Mouse (Mus musculus): ENCODE results near the gene Stat2. TPM values are rescaled to one million over a fixed set of nuclear protein-coding genes. Genes with fewer than 3 reads are reported as not detected.

The Stat2 gene
- total RNA-seq, 2 experiments from 2014 or later = 8.3 to 11.3 TPM

GRCm38 (mm10) chr10:128340257-128340656, 69.9 kb downstream of the Stat2 start:
- no peak for DNase-seq

Other genes with a start within 250 kb of the Stat2 start
- gene Naca, start 235.0 kb upstream of the Stat2 start, total RNA-seq (2021) = 100 to 1,000 TPM; 462 to 532 TPM
- gene Ptges3, start 211.6 kb upstream of the Stat2 start, total RNA-seq (2021) = 100 to 1,000 TPM; 104 to 110 TPM
- gene Atp5b, start 187.3 kb upstream of the Stat2 start, total RNA-seq (2021) = 1,000 to 10,000 TPM; 8,639 to 9,190 TPM
- 10 to 100 TPM; 19.0 to 20.3 TPM for gene Baz2a, start 179.0 kb upstream of the Stat2 start, total RNA-seq (2021)
- gene Rbms2, start 90.3 kb upstream of the Stat2 start, total RNA-seq (2021) = 100 to 1,000 TPM in 1 of 2 experiments, 10 to 100 TPM in 1; 78.1 to 100 TPM
- 1 to 10 TPM in 1 of 2 experiments, under 1 TPM in 1; 0.25 to 1.4 TPM for gene Gls2, start 76.1 kb upstream of the Stat2 start, total RNA-seq (2021)
- 10 to 100 TPM; 37.9 to 45.9 TPM for gene Spryd4, start 58.8 kb upstream of the Stat2 start, total RNA-seq (2021)
- gene Mip, start 44.7 kb upstream of the Stat2 start, total RNA-seq (2021) = not detected
- gene Timeless, start 38.5 kb upstream of the Stat2 start, total RNA-seq (2021) = 1 to 10 TPM; 6.0 to 7.3 TPM
- not detected for gene Apon, start 16.5 kb upstream of the Stat2 start, total RNA-seq (2021)
- gene Apof, start 1.9 kb upstream of the Stat2 start, total RNA-seq (2021) = not detected
- not detected for gene Il23a, start 28.2 kb downstream of the Stat2 start, total RNA-seq (2021)
- gene Pan2, start 32.8 kb downstream of the Stat2 start, total RNA-seq (2021) = 1 to 10 TPM; 4.5 to 6.0 TPM
- 10 to 100 TPM; 62.2 to 66.6 TPM for gene Cnpy2, start 51.9 kb downstream of the Stat2 start, total RNA-seq (2021)
- 1,000 to 10,000 TPM; 1,006 to 1,090 TPM for gene Cs, start 67.2 kb downstream of the Stat2 start, total RNA-seq (2021)
- gene Coq10a, start 98.4 kb downstream of the Stat2 start, total RNA-seq (2021) = 100 to 1,000 TPM; 365 to 392 TPM
- gene Ankrd52, start 106.6 kb downstream of the Stat2 start, total RNA-seq (2021) = 10 to 100 TPM; 38.1 to 40.3 TPM
- gene Slc39a5, start 130.7 kb downstream of the Stat2 start, total RNA-seq (2021) = not detected
- 10 to 100 TPM; 41.0 to 42.8 TPM for gene Nabp2, start 140.9 kb downstream of the Stat2 start, total RNA-seq (2021)
- 10 to 100 TPM; 16.6 to 17.2 TPM for gene Rnf41, start 141.1 kb downstream of the Stat2 start, total RNA-seq (2021)
- 10 to 100 TPM; 75.4 to 75.8 TPM for gene Smarcc2, start 188.7 kb downstream of the Stat2 start, total RNA-seq (2021)
- 100 to 1,000 TPM; 253 to 273 TPM for gene Myl6, start 223.6 kb downstream of the Stat2 start, total RNA-seq (2021)
- 1 to 10 TPM; 3.2 to 3.3 TPM for gene Myl6b, start 228.1 kb downstream of the Stat2 start, total RNA-seq (2021)

Data from heart, adult 18-20 months (tissue).